Mouse (Mus musculus) embryo, embryonic 11 days (tissue): Measurements from ENCODE around the gene Sez6.

Experiments
- DNase-seq: peaks from one replicate; pipeline ENCODE4 v3.0.0-alpha.2; 2015

Sez6 gene

DNA sequence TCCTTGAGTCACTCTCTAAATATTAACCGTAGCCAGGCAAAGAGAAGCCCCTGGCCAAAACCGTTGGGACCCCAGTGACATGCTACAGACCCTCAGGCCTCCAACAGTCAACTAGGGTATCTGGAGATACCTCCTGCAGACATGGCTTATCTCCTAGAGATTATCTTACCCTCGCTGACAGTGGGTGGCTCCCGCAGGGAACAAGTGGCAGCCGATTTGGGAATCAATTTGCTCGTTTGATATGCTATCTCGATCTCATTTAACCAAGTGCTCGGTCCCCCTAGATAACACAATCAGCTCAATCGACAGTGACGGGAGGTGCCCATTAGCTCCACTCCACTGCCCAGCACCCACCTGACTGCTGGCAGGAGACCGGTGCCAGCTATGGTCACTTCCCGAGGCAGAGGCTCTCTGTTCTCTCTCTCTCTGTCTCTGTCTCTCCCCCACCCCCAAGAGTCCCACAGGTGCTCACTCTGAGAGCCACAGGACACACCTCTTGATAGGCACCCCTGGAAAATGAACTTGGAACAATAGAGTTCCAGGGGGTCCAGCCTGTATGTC is 19.6 kb downstream of the Sez6 start:
- no peak for DNase-seq

DNA sequence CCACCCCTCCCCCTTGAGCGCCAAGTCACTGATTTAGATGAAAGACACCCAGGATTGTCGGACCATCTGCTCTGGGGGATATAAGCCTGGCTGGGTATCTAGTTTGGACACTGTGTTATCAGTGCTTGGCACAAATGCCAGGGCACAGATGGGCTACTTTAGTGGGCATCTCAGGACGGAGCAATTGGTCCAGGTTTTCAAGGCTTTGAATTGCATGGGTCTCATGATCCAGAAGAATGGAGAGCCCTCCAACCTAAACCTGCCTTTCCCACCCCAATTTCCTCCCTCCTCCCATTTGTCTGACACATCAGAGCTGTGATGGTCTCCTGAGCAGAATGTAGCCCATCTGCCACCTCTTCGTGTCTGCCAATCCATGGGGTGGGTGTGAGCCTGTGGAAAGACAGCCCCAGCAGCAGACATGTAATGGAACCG is 20.2 kb downstream of the Sez6 start:
- no peak for DNase-seq

DNA sequence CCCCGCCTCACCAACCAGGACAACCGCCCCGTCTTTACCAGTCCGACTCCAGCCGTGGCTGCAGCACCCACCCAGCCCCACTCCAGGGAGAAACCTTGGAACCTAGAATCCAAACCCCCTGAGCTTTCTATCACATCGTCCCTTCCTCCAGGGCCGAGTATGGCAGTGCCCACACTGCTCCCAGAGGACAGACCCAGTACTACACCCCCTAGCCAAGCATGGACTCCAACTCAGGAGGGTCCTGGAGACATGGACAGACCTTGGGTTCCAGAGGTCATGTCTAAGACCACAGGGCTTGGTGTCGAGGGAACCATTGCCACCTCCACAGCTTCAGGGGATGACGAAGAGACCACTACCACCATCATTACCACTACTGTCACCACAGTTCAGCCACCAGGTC is 23.1 kb downstream of the Sez6 start:
- DNase-seq = peak; percentile 48

DNA sequence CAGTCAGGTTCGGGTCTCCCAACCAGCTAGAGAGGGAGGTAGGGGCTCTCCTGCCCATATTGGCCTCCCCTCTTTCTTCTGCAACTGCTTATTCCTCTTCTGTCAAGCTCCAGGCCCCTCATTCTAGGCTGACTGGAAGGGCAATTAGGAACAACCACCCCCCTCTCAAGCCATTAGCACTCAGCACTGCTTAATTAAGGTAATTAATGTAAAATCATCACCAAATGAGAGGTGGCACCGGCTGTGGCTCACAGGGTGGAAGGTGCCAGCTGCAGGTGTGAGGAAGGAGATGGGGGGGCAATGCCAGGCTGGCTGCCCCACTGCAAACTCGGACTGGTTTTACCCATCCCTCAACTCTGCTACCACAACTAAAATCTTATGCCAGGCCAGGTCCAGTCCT is 25.8 kb downstream of the Sez6 start:
- no peak for DNase-seq

DNA sequence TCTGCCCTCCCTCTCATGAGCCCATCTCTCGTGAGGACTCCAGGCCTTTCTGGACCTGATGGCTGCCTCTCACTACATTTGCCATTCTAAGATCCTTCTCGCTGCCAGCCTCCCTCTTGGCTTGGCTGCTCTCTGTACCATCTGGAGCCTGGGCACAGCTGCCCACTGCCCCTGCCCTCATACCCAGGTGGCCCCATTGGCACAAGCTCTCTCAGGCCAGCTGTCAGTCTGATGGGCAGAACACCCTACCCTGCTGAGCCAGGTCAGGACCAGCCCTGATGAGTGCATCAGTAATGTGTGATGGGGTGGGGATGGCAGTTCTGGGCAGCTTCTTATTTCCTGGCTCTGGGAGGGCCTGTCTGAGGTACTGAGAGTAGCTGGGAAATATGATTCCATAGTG is 27.7 kb downstream of the Sez6 start:
- no peak for DNase-seq

DNA sequence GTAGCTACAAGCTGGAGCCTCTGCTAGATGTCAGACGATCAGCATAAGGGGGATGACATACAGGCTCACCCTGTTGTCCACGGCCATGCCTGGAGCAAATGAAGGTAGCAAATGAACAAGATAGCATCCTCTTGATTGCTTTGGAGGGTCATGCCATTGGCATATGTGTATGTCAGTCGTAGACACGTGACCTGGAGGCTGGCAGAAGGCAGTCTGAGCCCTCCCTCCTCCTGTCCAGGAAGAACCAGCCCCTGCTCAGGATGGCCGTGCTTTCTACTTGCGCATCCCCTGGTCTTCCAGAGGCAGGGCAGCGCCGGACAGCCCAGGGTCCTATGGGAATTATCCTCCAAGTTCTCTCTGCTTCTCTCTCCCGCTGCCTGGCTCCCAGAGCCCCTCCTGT is 28.3 kb downstream of the Sez6 start:
- no peak for DNase-seq

DNA sequence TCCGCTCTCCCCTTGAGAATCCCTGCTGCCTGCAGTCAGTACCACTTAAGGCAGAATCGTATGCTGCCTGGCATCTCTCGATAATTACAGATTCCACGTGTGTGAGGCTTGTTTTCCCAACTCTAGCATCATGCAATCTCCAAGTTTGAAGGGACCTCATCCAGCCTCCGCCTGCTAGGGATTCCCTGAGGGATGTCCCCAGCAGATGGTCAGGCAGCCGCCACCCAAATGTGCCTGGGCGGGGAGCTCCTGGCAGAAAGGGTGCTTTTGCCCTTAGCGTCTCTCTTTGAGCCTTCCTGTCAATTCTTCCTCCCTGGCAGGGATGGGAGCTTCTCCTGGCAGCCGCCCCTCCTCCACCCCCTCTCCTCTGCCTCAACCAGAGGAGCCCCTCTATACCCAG is 29.6 kb downstream of the Sez6 start:
- DNase-seq = no peak

DNA sequence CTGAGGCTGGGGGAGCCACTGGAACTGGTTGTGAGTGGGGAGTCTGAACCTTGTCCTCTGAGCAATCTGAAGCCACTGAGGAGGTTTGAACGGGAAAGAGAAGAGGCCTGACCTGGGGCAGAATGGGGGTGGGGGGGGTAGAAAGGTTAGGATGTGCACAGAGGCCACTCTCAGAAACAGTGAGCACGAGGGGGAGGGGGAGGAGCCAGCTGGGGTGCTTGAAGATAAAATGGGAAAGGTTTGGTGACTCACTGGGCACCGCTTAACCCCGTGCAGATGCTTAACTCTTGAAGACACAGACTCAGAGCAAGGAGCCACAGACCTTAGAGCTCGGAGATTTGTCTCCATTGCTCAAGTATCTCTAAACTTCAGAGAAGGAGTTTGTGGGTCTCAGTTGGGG is 30.3 kb downstream of the Sez6 start:
- no peak for DNase-seq

DNA sequence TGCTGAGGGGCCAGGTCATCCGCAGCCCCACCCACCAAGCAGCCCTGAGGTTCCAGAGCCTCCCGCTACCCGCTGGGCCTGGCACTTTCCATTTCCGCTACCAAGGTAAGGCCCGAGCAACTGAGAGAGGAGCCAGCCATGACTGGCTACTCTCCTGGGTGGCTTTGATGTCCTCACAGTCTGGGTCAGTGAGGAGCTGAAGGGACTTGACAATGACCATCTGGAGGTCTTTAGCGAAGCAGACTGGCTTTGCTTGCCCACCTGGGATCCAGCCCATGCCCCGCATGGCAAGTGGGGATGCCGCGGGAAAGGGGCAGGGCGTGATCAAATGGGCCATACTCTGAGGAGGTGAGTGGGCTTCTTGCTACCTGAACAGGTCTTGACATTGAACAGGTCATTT is 32.3 kb downstream of the Sez6 start:
- DNase-seq = no peak

DNA sequence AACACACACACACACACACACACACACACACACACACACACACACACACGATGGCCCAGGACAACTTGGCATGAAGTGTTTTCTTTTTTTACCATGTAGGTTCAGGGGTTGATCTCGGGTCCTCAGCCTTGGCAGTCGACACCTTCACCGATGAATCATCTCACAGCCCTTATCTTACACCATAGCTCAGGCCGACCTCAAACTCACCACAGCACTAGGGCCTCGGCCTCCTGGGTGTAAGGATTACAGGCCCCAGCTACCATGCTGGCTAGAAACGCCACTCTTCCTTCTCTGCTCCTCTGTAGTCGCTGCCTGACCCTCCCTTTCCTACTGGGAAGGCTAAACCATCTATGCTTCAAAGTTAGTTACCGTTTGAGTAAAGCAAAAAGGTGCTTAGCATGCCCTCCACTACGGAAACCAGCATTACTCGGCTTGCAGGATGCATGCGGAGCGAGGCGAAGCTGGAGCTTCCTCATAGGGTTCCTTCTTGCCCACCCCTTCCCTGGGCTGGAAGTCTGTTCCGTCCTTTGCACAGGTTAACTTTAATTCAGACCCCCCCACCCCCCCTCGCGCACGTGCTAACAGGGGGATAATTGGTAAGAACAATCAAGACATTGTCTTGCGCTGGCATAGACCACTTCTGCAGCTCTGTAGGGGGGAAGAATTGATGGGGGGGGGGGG is 34.0 kb downstream of the Sez6 start:
- DNase-seq = peak; percentile 47

DNA sequence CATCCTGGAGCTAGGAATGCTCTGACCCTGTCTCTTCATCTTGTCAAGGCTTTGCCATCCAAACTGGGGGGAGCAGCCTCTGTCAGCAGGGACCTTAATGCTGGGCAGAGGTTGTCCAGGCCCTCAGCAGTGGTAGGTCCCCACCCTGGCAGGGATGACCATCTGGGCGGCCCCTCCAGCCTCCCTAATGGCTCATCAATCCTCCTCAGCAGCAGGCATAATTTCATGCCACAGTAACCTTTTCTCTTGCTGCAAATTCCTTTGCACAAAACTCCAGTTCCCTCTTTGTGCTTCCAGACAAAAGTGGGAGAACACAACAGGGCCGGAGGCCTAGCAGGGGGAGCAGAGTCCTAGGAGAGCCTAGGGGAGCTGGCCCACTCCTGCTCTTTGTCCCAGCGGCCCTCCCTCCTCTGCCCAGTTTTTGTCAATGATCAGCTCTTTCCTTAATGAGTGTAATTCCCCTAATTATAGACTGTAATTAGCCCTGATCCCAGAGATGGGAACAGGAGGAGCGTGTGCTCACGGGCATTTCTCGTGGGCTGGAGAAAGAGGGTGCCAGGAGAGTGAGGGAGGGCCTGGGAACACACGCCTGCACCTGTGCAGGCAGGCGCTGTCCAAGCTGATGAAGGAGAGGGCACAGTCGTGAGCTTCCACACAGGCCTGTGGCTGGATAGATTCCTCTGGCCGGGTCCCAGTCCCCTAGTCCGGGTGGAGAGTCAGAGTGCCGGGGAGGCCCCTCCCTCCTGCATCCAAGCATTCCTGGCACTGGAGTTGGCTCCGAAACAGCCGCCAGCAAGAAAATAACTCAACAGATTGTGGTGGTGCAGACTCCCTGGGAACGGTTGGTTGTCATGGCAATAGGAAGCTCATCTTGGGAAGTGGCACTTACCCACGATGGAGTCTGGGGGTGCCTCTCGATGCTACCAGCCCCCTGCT is 34.8 kb downstream of the Sez6 start:
- peak; percentile 78 for DNase-seq

DNA sequence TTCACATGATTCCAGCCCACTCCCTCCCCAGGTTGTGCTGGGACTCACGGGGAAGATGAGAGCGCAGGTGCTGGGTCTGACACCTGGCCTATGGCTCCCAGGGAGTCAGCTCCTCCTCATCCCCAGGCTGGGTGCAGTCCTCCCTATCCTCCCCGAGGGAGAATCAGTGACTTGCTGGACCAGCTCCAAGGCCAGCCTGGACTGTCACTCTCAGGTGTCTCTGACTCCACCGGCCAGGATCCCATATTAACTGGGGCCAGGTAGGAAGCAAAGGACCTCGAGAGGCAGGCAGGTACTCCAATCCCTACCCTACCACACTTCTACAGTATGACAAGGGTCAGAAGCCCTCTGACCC is 35.4 kb downstream of the Sez6 start:
- DNase-seq = no peak

DNA sequence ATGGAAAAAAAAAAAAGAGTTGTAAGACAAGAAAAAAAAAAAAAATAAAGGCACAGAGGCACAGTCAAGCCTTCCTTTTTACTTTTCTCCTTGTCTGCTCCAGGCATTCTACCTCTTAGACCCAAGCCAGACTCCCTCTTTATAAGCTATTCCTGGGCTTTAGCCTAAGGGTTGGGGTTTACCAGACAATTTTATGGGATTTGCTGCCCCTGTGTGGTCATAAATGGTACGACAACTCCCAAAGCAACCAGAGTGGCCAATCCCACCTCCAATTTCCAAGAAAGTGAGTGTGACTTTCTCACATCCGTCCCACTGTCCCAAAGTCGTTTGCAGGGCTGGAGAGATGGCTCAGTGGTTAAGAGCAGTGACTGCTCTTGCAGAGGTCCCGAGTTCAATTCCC is 36.5 kb downstream of the Sez6 start:
- peak; percentile 83 for DNase-seq

DNA sequence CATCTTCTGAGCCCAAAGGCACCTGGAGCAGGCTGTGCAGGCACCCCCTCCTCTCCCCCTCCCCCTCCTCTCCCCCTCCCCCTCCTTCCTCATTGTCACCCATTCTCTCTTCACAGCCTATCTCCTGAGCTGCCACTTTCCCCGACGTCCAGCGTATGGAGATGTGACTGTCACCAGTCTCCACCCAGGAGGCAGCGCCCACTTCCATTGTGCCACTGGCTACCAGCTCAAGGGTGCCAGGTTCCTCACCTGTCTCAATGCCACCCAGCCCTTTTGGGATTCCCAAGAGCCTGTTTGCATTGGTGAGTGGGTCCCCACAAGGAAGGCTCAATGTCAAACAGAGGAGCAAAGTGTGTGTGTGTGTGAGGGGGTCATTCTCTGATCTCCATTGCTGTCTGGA is 38.2 kb downstream of the Sez6 start:
- no peak for DNase-seq

DNA sequence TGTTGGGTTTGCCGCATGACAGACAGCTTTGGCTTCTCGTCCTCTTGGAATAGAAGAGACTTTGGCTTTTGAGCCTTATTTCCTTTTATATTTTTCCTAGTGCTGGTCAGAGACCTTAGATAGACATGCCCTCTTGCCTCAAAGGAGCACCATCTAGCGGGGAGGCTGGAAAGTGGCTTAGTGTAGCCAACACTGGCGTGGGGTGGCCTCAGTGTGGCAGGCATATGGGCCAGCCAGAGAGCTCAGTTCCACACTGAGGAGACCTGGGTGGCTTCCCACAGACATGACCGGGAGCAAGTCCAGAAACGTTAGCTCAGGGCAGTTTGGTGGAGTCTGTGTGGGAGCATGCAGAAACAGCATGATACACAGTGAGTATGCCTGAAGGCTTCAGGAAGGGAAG is 40.1 kb downstream of the Sez6 start:
- DNase-seq = no peak

DNA sequence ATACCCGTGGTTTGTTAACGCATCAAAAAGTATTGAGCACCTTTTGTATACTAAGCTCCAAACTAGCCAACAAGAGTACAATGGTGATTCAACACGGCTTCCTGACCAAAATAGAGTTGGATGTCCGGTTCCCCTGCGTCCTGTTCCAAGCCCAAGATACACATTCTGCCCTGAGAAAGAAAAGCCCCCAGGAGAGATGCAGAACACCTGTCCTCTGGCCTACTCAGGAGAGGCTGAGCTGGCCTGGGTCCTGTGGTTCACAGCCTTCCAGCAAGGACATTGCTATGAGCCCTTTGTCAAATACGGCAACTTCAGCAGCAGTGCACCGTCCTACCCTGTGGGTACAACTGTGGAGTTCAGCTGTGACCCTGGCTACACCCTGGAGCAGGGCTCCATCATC is 42.9 kb downstream of the Sez6 start:
- DNase-seq = no peak

DNA sequence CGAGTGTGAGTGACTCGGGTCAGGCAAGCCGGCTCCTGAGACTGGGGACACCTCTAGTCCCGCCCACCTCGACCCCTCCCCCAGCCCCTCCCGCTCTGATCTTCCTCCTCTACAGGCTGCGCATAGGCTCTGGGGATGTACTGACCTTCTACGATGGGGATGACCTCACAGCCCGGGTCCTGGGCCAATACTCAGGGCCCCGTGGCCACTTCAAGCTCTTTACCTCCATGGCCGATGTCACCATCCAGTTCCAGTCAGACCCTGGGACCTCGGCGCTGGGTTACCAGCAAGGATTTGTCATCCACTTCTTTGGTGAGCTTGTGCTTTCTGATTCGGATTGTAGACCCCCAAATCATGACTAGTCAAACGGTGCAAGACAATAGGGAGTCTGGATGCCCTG is 43.7 kb downstream of the Sez6 start:
- DNase-seq = no peak

DNA sequence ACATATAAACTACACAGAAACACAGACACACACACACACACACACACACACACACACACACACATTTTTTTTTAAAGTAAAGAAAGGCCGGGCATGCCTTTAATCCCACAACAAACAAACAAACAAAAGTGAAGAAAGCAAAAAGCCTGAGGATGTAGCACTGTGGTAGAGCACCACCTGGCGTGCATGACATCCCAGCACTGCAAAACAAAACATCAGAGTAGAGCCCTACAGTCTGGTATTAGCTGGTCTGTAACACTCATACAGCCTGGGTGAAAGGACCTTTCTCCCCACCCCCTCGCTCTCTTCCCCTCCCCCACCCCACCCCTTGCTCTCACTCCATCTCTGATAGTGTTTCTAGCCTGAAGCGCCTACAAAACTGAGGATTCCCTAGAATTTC is 45.3 kb downstream of the Sez6 start:
- DNase-seq = no peak

DNA sequence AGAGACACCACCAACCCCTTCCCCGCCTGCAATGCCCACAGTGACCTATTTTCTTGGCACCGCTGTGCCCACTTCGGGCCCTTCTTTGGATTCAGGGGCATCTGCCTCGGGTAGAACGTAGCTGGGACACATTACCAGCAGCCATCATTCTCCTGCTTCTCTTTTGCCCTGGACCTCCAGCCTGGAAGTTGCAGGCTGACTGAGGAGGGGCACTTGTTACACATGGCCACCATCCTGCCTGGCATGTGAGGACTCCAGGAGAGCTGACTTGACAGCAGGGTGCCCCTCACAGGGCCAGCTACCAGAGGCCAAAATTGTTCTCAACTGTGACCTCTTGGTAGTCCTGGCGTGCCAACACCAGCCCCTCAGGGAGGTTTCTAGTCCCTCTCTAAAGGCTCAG is 47.6 kb downstream of the Sez6 start:
- DNase-seq = no peak

DNA sequence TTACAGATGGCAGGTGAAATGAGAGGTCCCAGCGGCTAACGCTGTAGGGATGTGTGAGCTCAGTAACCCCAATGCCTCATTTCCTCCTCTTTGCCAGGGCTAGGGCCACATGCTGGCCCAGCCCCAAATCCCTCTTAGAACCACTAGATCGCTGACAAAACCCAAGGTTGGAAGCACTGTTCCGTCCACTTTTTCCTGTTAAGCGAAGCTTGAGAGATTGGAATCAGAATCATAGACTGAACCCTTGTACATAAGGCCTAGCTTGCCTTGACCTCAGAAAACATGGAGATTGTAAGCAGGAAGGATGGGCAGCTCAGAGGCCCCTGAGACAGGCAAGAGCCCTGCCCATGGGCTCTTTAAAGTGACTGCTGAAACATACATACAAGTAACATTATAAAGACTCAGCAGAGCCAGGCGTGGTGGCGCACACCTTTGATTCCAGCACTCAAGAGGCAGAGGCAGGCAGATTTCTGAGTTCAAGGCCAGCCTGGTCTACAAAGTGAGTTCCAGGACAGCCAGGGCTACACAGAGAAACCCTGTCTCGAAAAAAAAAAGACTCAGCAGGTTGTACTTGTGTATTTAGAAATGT is 48.7 kb downstream of the Sez6 start:
- DNase-seq = no peak

DNA sequence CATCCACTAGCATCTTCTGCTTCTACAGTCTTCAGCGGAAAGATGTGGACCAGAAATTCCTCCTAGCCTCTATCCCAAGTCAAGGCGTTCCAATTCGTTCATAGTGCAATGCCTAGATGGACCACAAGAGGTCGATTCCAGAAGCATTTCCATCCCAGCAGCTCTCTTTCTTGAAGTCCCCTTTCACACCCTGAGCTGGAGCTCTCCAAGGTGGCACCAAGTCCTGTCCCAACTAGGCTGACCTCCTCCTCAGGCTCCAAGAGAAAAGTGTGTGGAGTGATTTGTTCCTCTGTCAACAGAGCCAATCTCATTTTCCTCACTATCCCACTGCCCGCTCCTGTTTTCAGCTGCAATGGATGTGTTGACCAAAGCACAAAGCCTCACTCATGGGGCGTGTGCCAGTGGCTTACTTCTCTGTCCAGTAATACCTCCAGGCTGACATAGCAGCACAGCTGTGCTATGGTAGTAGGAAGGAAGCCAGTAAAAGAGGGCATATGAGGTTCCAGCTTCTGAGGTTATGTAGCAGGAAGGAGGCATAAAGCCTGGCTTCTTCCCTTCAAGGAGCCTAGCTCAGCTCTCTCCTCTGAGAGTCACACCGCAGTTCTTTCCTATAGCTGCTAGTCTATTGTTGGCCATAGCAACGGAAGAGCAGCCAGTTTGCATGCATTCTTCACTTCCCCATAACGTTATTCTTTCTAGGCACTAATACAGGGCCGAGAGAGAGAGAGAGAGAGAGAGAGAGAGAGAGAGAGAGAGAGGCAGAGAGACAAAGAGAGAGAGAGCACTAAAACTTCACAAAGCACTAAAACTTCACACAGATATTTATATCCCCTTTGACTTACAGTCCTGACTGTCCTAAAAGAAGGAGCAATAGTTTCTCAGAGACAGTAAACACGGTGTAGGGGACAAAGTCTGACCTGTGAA is 49.9 kb downstream of the Sez6 start:
- DNase-seq = peak; percentile 82

DNA sequence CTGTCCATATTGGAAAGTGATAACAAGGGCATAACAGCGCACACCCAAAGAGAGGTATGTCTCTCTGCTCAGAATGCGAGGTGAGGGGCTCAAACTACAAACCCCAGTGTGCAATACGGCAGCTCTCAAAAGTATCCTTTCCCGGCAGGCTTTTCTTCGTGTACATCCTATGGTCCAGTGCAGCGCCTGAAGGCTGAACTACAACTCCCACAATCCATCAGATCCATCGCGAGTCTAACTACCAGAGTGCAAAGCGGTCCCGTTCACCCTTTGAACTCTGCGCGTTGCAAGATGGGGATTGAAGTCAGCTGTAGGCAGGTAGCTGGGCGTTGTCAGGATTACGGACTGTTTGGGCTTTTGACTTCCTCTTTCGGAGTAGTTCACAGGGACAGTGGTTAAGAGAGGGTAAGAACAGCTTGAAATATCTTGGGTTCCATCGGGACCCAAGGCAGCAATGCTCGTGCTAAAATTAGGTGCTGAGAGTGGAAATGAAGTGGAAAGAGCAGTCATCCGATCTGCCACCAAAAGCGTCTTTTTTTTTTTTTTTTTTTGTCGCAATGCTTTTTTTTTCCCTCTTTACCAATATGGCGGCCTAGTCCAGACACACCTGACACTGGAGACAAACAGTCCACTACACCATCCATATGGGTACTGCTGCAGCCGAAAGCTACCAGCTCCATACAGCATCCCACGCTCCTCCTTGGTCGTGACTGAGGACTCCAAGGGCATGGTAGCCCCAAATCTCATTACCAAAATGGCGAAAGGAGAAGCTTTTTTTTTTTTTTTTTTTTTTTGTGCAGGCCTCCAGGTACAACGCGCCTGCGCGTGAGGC is 51.2 kb downstream of the Sez6 start:
- peak; percentile 98 for DNase-seq
